Mouse (Mus musculus) ES-CJ7 (cell line): ENCODE results near the gene Hnrnpa3.

Experiments
- DNase-seq: peaks from one replicate; pipeline ENCODE4 v3.0.0; 2011; ENCODE audit warnings: low read depth, low spot score

The Hnrnpa3 gene

DNA sequence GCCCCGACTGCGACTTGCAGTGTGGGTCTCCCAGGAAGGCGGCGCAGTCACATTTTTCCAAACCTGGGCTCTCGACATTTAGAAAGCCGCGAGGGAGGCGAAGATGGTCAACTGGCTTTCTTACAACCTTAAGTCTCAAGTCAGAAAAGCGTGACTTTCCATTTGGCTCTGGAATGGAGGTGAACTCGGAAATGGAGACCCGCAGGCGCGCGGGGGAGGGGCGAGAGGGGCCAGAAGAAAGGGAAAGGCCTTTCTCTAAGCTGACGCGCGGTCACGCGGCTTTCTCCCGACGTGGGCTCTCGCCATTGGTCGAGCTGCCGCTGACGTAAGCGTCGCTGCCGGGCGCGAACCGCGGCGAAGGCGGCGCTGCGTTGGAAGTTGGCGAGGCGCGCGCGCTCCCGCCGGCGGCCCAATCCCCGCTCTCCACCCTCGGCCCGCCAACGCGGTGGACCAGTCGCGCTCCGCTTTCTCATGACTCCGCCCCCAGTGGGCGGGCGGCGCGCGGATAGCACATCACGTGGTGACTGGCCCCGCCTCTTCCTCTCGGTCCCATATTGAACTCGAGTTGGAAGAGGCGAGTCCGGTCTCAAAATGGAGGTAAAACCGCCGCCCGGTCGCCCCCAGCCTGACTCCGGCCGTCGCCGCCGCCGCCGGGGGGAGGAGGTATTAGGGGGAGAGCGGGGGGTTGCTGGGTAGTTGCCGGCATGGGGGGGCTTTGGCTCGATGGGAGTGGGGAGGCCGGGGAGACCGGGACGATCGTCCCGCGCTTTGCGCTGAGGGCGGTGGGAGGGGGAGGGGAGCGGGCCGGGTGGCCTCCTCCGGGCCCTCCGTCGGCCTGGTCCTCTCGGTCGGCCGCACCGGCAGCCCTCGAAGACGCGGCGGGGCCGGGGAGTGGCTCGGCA lies at the start of gene Hnrnpa3:
Hnrnpa3 (plus strand) TSS at position 535 of the 902 bp plus-strand sequence.
- DNase-seq, result peak; percentile 98

GRCm38 (mm10) chr2:75609971-75610370 lies 49.1 kb upstream of the Hnrnpa3 start:
- DNase-seq, result peak; percentile 28

GRCm38 (mm10) chr2:75610602-75611001 lies 48.5 kb upstream of the Hnrnpa3 start:
- DNase-seq, result peak; percentile 35

- no peak for DNase-seq
Measured at GRCm38 (mm10) chr2:75611041-75611805, 47.8 kb upstream of the Hnrnpa3 start.

- no peak for DNase-seq
Measured at GRCm38 (mm10) chr2:75612006-75612405, 47.1 kb upstream of the Hnrnpa3 start.

GRCm38 (mm10) chr2:75612981-75613567 lies 46.0 kb upstream of the Hnrnpa3 start:
- DNase-seq, result no peak

DNA sequence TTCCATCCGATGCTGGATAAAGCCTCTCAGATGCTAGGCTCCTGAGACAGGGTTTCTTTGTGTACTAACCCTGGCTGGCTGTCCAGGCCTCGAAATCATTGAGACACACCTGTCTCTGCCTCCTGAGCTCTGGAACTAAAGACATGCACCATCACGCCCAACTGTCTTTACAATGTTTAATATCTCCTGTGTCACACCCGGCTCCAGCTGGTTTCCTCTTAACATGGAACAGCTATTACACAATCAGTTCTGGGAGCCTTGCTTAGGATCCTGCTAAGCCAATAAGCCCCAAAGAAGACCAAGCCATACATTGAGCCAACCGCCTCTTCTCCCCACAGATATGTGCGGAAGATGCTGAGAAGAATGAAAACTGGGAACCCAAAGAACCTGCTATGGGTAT lies 44.5 kb upstream of the Hnrnpa3 start:
- no peak for DNase-seq

GRCm38 (mm10) chr2:75616911-75617310 lies 42.1 kb upstream of the Hnrnpa3 start:
- peak; percentile 43 for DNase-seq

DNA sequence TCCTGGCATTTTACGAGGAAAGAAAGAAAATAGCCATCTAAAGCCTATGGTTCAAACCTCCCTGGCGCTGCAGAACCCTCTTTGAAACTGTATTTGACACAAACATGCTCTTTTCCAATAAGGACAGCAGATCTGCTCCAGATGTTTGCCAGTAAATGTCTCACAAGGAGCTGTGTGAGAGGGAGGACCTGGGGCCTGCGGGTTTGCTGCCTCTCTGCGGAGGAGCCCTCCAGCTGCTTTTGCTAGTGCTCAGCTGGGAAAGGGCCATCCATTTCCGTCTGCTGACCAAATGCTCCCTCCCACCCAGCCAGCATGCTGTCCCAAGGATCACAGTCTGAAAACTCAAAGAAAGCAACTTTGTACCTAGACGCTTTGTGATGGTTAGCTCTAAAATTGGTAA lies 40.3 kb upstream of the Hnrnpa3 start:
- DNase-seq, result no peak

DNA sequence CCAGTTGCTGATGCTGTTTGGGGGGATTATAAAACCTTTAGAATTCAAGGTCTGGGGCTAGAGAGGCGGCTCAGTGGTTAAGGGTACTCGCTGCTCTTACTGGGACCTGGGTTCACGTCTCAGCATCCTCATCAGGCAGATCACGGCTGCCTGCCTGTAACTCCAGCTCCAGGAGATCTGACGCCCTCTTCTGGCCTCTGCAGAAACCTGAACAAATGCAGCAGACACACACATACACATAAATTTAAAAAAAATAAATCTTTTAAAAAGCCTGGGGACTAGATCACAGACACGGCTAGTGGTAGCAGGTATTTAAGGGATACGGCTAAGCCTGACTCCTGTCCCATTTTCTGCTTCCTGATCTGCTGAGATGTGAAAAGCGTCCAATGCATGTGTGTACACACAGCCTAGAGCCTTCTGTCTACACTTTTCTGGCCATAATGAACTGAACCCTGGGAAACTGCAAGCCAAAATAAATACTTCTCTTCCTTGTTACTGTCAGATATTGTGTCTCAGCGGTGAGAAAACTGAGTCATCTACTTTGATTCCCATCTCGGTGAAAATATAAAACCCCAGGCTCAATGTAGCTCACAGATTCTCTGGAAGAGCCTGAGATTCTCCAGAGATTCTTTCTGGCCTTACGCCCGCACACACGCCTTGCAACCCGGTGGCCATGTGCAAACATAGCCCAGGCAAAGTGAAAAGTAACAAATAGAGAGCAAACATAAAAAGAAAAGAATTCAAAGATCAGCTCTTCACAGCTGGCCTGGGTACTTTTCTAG lies 37.0 kb upstream of the Hnrnpa3 start:
- peak; percentile 37 for DNase-seq

- DNase-seq, result no peak
Measured at GRCm38 (mm10) chr2:75625086-75625485, 34.0 kb upstream of the Hnrnpa3 start.

- no peak for DNase-seq
Measured at GRCm38 (mm10) chr2:75626597-75627440, 32.2 kb upstream of the Hnrnpa3 start.

- no peak for DNase-seq
Measured at GRCm38 (mm10) chr2:75628487-75628886, 30.6 kb upstream of the Hnrnpa3 start.

DNA sequence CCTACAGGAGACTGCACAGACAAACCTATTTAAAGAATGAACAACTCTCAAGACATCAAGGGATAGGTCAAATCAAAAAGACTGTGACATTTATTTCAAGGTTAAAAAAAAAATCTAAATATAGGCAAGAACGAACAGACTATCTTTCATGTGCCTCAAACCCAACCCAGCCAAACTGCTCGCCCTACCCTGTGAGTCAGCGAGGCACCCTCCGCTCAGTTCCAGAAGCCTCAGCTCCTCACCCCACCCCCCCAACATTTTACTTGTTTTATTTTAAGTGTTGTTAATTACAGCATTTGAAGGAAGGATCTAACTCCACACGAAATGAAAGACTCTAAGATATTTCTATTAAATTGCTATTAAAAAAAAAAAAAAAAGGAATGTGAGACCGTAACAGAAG lies 27.6 kb upstream of the Hnrnpa3 start:
- DNase-seq, result no peak

- no peak for DNase-seq
Measured at GRCm38 (mm10) chr2:75632043-75632442, 27.0 kb upstream of the Hnrnpa3 start.

GRCm38 (mm10) chr2:75632721-75633181 lies 26.3 kb upstream of the Hnrnpa3 start:
- DNase-seq, result peak; percentile 52

DNA sequence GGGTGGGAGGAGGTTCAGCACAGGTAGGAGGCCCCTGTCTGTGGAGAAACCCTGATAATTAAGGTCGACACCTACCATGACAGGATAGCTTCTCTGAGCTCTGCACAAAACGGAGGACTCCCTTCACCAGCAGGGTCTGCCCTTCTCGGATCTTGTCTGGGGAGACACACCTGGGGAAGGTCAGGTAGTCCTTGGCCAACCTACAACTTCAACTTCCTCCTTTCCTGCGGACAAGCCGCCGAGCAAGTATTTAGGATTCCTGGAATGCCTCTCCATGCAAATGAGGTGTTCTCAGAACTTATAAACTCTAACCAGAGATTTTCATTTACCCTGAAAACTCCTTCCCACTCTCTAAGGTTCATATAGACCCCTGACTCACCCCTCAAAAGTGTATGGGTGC lies 25.7 kb upstream of the Hnrnpa3 start:
- DNase-seq, result peak; percentile 81

DNA sequence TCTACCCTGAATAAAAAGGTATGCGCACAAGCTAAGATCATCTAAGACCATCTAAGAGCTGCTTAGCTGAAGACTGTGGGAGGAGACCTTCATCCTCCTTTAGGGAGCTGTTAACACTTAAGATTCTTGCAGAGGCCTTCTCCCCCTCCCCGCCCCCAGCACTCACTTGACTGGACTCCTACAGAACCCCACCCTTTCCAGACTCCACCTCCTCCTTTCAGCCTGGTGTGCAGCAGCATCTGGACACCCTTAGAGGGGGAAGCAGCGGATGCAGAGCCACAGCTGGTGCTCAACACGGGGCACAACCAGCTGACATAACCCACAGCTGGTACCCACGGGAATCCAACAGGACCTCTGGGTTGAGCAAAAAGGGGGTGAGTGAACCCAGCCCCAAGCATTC lies 25.3 kb upstream of the Hnrnpa3 start:
- peak; percentile 98 for DNase-seq

DNA sequence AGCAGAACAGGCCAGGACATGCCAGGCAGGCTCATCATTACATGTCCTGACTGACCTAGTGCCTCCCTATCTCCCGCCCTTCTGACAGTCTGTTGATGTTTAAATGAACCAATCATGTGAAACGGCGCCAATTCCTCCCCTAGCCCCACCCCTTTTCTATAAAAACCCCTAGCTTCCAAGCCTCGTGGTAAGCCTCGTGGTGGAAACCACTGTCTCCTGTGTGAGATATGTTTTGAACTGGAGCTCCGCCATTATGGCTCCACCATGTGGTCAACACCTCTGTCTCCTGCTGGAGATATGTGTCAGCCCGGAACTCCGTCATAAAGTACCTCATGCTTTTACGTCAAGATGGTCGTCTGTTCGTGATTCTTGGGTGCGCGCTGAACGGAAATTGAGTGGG lies 24.6 kb upstream of the Hnrnpa3 start:
- DNase-seq, result peak; percentile 66

GRCm38 (mm10) chr2:75636261-75637054 lies 22.6 kb upstream of the Hnrnpa3 start:
- peak; percentile 67 for DNase-seq
